Mouse (Mus musculus): ENCODE results near the gene Ypel2. TPM values are rescaled to one million over a fixed set of nuclear protein-coding genes. Genes with fewer than 3 reads are reported as not detected.

Gene Ypel2
- polyA plus RNA-seq, 1 experiment from 2014 or later: 5.4 TPM

GRCm38 (mm10) chr11:86971057-86971753 lies 22.3 kb downstream of the Ypel2 start:
- Histone ChIP-seq H3K9ac (ENCODE audit: low read length) (no peak overlapping the region), H3K27me3 (ENCODE audit: control insufficient read depth, insufficient read depth, low read length) (no peaks in the 10 kb centered on the region), H3K4me1 (ENCODE audit: control insufficient read depth, insufficient read depth, low read length) (peaks cover 18% of the 10 kb centered on the region), H3K4me2 (no peak overlapping the region), H3K36me3 (ENCODE audit: control insufficient read depth, insufficient read depth, low read length) (no peaks in the 10 kb centered on the region), H3K9me3 (ENCODE audit: control insufficient read depth, low read length) (no peaks in the 10 kb centered on the region), H3K27ac (ENCODE audit: low read depth, low read length) (no peak overlapping the region), H3K4me3 (ENCODE audit: low read depth, low read length) (no peak overlapping the region)
- DNase-seq (ENCODE audit: low spot score, missing footprints) (no peak), ATAC-seq (ENCODE audit: low FRiP score) (no peak)
- 75% methylated on average over 7 of the region's 7 CpGs for WGBS

DNA sequence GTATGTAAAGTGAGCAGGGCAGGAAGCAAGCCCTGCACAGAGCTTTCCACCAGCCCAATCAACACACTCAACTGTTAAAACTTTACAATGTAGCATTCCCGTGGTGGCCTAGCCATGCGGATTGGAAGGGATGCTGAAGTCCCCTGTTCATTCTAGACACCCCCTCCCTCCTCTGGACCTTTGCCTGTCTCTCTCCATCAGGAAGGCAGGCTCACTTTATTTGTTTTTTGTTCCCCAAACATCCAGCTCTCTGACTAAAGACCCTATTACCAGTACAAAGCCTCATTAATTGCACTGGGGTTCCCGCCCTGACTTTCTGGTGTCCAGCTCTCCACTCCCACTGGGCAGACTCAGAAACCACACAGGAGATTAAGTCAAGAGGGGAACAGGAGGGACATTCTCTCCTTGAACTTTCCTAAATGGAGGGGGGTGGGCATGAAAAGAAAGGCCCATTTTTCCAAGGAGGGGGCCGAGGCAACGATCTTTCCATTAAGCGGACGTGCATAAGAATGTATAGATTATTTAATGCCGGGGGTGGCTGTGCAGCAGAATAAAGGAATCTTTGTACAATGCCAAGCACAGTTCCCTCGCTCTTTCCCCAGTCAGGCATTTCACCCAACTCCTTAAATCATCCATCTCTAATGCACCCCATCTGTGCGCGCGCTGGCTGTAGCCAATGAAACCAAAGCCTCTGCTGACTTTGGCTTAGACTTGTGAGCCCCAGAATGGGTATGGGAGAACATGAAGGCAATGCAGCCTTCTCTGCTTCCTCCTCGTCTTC lies 24.3 kb downstream of the Ypel2 start:
- WGBS: 52% methylated on average over 13 of the region's 13 CpGs
- DNase-seq (ENCODE audit: low spot score, missing footprints) (no peak), ATAC-seq (ENCODE audit: low FRiP score) (peak; percentile 46; the same call in 1 of the 2 replicates)
- H3K27me3 ChIP-seq (ENCODE audit: control insufficient read depth, insufficient read depth, low read length): no peaks in the 10 kb centered on the region
- H3K9me3 ChIP-seq (ENCODE audit: control insufficient read depth, low read length): no peaks in the 10 kb centered on the region
- peak overlapping the region; percentile 27 for H3K27ac ChIP-seq (ENCODE audit: low read depth, low read length)
- no peak overlapping the region for H3K4me3 ChIP-seq (ENCODE audit: low read depth, low read length)
- no peaks in the 10 kb centered on the region for H3K36me3 ChIP-seq (ENCODE audit: control insufficient read depth, insufficient read depth, low read length)
- no peak overlapping the region for H3K4me2 ChIP-seq
- no peak overlapping the region for H3K9ac ChIP-seq (ENCODE audit: low read length)
- H3K4me1 ChIP-seq (ENCODE audit: control insufficient read depth, insufficient read depth, low read length): peaks cover 18% of the 10 kb centered on the region

DNA sequence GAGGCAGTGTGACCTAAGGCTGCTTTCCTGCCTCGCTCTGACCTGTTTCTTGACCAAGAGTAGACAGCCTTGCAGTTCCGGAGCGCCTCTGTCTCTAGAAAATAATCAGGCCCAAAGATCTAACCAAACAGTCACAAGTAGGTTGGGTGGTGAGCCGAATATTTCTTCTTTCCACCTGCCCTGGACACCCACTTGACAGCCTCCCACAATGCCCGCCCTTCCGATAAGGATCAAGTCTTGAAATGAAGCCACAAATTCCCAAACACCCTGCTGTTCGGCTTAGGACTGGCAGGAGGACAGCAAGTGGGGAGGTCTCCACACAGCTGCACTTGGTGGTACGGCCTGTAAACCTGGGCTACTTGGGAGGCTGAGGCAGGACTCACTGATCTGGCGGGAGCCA lies 26.0 kb downstream of the Ypel2 start:
- H3K36me3 ChIP-seq (ENCODE audit: control insufficient read depth, insufficient read depth, low read length): no peaks in the 10 kb centered on the region
- 89% methylated on average over 9 of the region's 9 CpGs for WGBS
- ATAC-seq (ENCODE audit: low FRiP score) (no peak), DNase-seq (ENCODE audit: low spot score, missing footprints) (no peak)
- H3K4me1 ChIP-seq (ENCODE audit: control insufficient read depth, insufficient read depth, low read length): peaks cover 12% of the 10 kb centered on the region
- H3K27me3 ChIP-seq (ENCODE audit: control insufficient read depth, insufficient read depth, low read length): no peaks in the 10 kb centered on the region
- H3K9me3 ChIP-seq (ENCODE audit: control insufficient read depth, low read length): no peaks in the 10 kb centered on the region
- H3K27ac ChIP-seq (ENCODE audit: low read depth, low read length): no peak overlapping the region
- H3K4me2 ChIP-seq: no peak overlapping the region
- H3K4me3 ChIP-seq (ENCODE audit: low read depth, low read length): no peak overlapping the region
- H3K9ac ChIP-seq (ENCODE audit: low read length): no peak overlapping the region

- ATAC-seq (ENCODE audit: low FRiP score) (no peak), DNase-seq (ENCODE audit: low spot score, missing footprints) (no peak)
- WGBS: 91% methylated on average over 3 of the region's 3 CpGs
- no peaks in the 10 kb centered on the region for H3K27me3 ChIP-seq (ENCODE audit: control insufficient read depth, insufficient read depth, low read length)
- no peak overlapping the region for H3K27ac ChIP-seq (ENCODE audit: low read depth, low read length)
- no peak overlapping the region for H3K4me3 ChIP-seq (ENCODE audit: low read depth, low read length)
- H3K36me3 ChIP-seq (ENCODE audit: control insufficient read depth, insufficient read depth, low read length): no peaks in the 10 kb centered on the region
- H3K4me1 ChIP-seq (ENCODE audit: control insufficient read depth, insufficient read depth, low read length): peaks cover 12% of the 10 kb centered on the region
- no peak overlapping the region for H3K4me2 ChIP-seq
- H3K9me3 ChIP-seq (ENCODE audit: control insufficient read depth, low read length): no peaks in the 10 kb centered on the region
- H3K9ac ChIP-seq (ENCODE audit: low read length): no peak overlapping the region
Observed at GRCm38 (mm10) chr11:86966696-86967095, 26.8 kb downstream of the Ypel2 start.

- Histone ChIP-seq H3K4me1 (ENCODE audit: control insufficient read depth, insufficient read depth, low read length) (peaks cover 12% of the 10 kb centered on the region), H3K9ac (ENCODE audit: low read length) (no peak overlapping the region), H3K27me3 (ENCODE audit: control insufficient read depth, insufficient read depth, low read length) (no peaks in the 10 kb centered on the region), H3K4me3 (ENCODE audit: low read depth, low read length) (no peak overlapping the region), H3K9me3 (ENCODE audit: control insufficient read depth, low read length) (no peaks in the 10 kb centered on the region), H3K27ac (ENCODE audit: low read depth, low read length) (no peak overlapping the region), H3K36me3 (ENCODE audit: control insufficient read depth, insufficient read depth, low read length) (no peaks in the 10 kb centered on the region), H3K4me2 (no peak overlapping the region)
- no peak for ATAC-seq (ENCODE audit: low FRiP score)
- DNase-seq (ENCODE audit: low spot score, missing footprints): no peak
- WGBS: 96% methylated on average over 5 of the region's 5 CpGs
Observed at GRCm38 (mm10) chr11:86965079-86965478, 28.4 kb downstream of the Ypel2 start.

DNA sequence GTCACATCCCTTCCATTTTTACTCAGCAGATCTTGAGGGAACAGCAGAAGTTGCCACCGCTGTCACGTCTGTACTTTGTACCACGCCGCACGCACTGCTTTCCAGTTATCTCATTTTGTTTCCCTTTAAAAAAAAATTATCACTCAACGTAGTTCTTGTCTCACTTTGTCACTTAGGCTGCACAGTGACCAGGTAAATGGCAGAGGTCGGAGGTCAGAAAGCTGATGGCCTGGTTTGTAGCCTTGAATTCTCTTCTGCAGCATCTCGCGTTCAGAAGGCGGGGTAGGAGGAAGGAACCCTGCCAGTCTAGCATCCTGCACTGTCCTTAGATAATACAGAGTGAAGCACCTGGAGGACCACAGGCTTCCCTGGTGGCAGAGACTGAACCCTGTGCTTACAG lies 29.8 kb downstream of the Ypel2 start:
- Histone ChIP-seq H3K9me3 (ENCODE audit: control insufficient read depth, low read length) (no peaks in the 10 kb centered on the region), H3K4me2 (no peak overlapping the region), H3K36me3 (ENCODE audit: control insufficient read depth, insufficient read depth, low read length) (no peaks in the 10 kb centered on the region), H3K27me3 (ENCODE audit: control insufficient read depth, insufficient read depth, low read length) (no peaks in the 10 kb centered on the region), H3K4me1 (ENCODE audit: control insufficient read depth, insufficient read depth, low read length) (peaks cover 2% of the 10 kb centered on the region), H3K27ac (ENCODE audit: low read depth, low read length) (no peak overlapping the region), H3K4me3 (ENCODE audit: low read depth, low read length) (no peak overlapping the region), H3K9ac (ENCODE audit: low read length) (no peak overlapping the region)
- WGBS: 93% methylated on average over 10 of the region's 10 CpGs
- DNase-seq (ENCODE audit: low spot score, missing footprints): no peak
- no peak for ATAC-seq (ENCODE audit: low FRiP score)

DNA sequence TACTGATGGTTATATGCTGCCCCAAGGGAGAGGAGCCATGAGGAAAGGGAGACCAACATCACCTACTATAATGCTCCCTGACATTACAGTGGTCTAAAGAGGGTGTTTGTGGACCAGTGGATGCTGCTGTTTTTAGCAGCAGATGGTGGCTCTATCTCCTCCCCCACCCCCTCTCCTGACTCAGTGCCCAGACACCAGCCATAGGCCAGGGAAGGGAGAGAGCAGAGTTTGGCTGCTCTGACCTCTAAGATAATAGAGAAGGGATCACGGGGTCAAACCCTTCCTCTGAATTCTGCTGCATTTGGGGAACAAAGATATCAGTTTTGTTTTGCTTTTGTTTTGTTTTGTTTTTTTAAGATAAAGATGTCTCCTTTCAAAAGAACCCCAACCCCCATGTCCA lies 30.5 kb downstream of the Ypel2 start:
- Histone ChIP-seq H3K27me3 (ENCODE audit: control insufficient read depth, insufficient read depth, low read length) (no peaks in the 10 kb centered on the region), H3K9me3 (ENCODE audit: control insufficient read depth, low read length) (no peaks in the 10 kb centered on the region), H3K36me3 (ENCODE audit: control insufficient read depth, insufficient read depth, low read length) (no peaks in the 10 kb centered on the region), H3K4me3 (ENCODE audit: low read depth, low read length) (no peak overlapping the region), H3K4me2 (no peak overlapping the region), H3K9ac (ENCODE audit: low read length) (no peak overlapping the region), H3K27ac (ENCODE audit: low read depth, low read length) (no peak overlapping the region), H3K4me1 (ENCODE audit: control insufficient read depth, insufficient read depth, low read length) (no peaks in the 10 kb centered on the region; the same call in 1 of the 2 replicates)
- DNase-seq (ENCODE audit: low spot score, missing footprints) (no peak), ATAC-seq (ENCODE audit: low FRiP score) (no peak)
- WGBS: 50% methylated on average over 1 of the region's 1 CpGs

GRCm38 (mm10) chr11:86962362-86962761 lies 31.1 kb downstream of the Ypel2 start:
- H3K4me2 ChIP-seq: no peak overlapping the region
- no peaks in the 10 kb centered on the region for H3K9me3 ChIP-seq (ENCODE audit: control insufficient read depth, low read length)
- 63% methylated on average over 2 of the region's 2 CpGs for WGBS
- ATAC-seq (ENCODE audit: low FRiP score): no peak
- no peaks in the 10 kb centered on the region for H3K27me3 ChIP-seq (ENCODE audit: control insufficient read depth, insufficient read depth, low read length)
- H3K9ac ChIP-seq (ENCODE audit: low read length): no peak overlapping the region
- H3K27ac ChIP-seq (ENCODE audit: low read depth, low read length): no peak overlapping the region
- H3K36me3 ChIP-seq (ENCODE audit: control insufficient read depth, insufficient read depth, low read length): no peaks in the 10 kb centered on the region
- H3K4me1 ChIP-seq (ENCODE audit: control insufficient read depth, insufficient read depth, low read length): no peaks in the 10 kb centered on the region; the same call in 1 of the 2 replicates
- H3K4me3 ChIP-seq (ENCODE audit: low read depth, low read length): no peak overlapping the region
- no peak for DNase-seq (ENCODE audit: low spot score, missing footprints)

DNA sequence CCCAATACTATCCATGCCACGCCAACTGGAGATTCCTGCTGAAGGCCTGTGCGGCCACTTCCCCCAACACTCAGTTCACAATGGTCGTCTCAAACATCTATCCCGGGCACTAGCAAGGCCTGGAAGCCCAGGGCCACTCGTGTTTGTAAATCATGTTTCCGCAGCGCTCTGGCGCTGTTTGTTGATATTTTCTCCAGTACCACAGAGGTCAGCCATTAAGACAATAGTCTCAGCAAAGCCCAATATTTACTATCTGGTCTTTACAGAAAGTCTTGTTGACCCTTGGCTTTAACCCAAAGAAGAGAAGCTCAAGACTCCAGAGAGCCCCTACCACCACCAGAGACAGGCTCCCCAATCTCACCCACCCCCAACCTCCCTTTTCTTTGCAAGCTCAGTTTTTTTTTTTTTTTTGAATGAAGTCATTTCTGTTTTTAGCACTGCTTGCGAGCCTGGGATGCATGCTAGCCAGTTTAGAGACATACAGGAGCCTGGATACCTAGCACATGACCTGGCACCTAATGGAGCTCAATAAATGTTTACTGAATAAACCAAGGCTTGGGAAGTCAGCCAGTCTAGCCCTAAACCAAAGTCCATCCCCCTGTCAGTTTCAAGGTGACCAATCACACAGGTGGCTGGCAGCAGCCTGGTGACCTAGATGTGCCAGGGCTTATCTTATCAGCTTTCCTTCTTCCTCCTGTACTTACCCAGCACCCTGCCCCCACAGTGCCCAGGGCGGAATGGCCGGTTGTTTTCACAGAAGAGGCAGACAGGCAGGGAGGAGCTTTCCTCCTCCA lies 31.8 kb downstream of the Ypel2 start:
- Histone ChIP-seq H3K4me2 (no peak overlapping the region), H3K27me3 (ENCODE audit: control insufficient read depth, insufficient read depth, low read length) (no peaks in the 10 kb centered on the region), H3K9me3 (ENCODE audit: control insufficient read depth, low read length) (no peaks in the 10 kb centered on the region), H3K36me3 (ENCODE audit: control insufficient read depth, insufficient read depth, low read length) (no peaks in the 10 kb centered on the region), H3K27ac (ENCODE audit: low read depth, low read length) (no peak overlapping the region), H3K4me3 (ENCODE audit: low read depth, low read length) (no peak overlapping the region), H3K4me1 (ENCODE audit: control insufficient read depth, insufficient read depth, low read length) (no peaks in the 10 kb centered on the region; the same call in 1 of the 2 replicates), H3K9ac (ENCODE audit: low read length) (no peak overlapping the region)
- DNase-seq (ENCODE audit: low spot score, missing footprints) (no peak), ATAC-seq (ENCODE audit: low FRiP score) (no peak)
- WGBS: 76% methylated on average over 11 of the region's 11 CpGs

Measured in midbrain, embryonic 11.5 days (tissue).